Mouse (Mus musculus) left cerebral cortex, adult 9 months (tissue): ENCODE measurements at regions not wholly inside any gene's neighbourhood (a gene's known extent, or its start where the extent isn't known, plus 50 kb on each side); places are given as distances from the start of the nearest gene placed in this dataset.

Source experiments
- DNase-seq, 2 experiments: peaks; one replicate each; pipeline ENCODE4 v3.0.0; 2022; ENCODE audit warnings: low spot score in 2 of 2

- no peak for DNase-seq
Observed at GRCm38 (mm10) chr6:100517662-100518061, 153.3 kb downstream of the Shq1 start.

GRCm38 (mm10) chr6:100512676-100513075, 158.3 kb downstream of the Shq1 start:
- DNase-seq = peak in 1 of 2 experiments; percentile 14

- no peak for DNase-seq
Observed at GRCm38 (mm10) chr6:100510676-100511075, 160.3 kb downstream of the Shq1 start.

GRCm38 (mm10) chr6:100505506-100506247, 165.3 kb downstream of the Shq1 start:
- DNase-seq = no peak

GRCm38 (mm10) chr6:100502961-100503782, 167.8 kb downstream of the Shq1 start:
- peak in 1 of 2 experiments; percentile 56 for DNase-seq

GRCm38 (mm10) chr6:100502139-100502538, 168.8 kb downstream of the Shq1 start:
- no peak for DNase-seq

GRCm38 (mm10) chr6:100500741-100501140, 170.2 kb downstream of the Shq1 start:
- no peak for DNase-seq

- no peak for DNase-seq
Observed at GRCm38 (mm10) chr6:100500060-100500459, 170.9 kb downstream of the Shq1 start.

- DNase-seq = no peak
Observed at GRCm38 (mm10) chr6:100498861-100499271, 172.1 kb downstream of the Shq1 start.

GRCm38 (mm10) chr6:100498126-100498525, 172.8 kb downstream of the Shq1 start:
- DNase-seq = no peak

- DNase-seq = no peak
Observed at GRCm38 (mm10) chr6:100496135-100496534, 174.8 kb downstream of the Shq1 start.

GRCm38 (mm10) chr6:100495131-100495530, 175.8 kb downstream of the Shq1 start:
- DNase-seq = peak in 1 of 2 experiments; percentile 55

- no peak for DNase-seq
Observed at GRCm38 (mm10) chr6:100493558-100493957, 177.4 kb downstream of the Shq1 start.

GRCm38 (mm10) chr6:100491811-100492210, 179.1 kb downstream of the Shq1 start:
- DNase-seq = no peak

GRCm38 (mm10) chr6:100490920-100491712, 179.8 kb downstream of the Shq1 start:
- no peak for DNase-seq

GRCm38 (mm10) chr6:100483836-100484235, 187.1 kb downstream of the Shq1 start:
- no peak for DNase-seq

GRCm38 (mm10) chr6:100483084-100483810, 187.7 kb downstream of the Shq1 start:
- DNase-seq = peak in 1 of 2 experiments; percentile 14

- DNase-seq = no peak
Observed at GRCm38 (mm10) chr6:100482572-100482971, 188.4 kb downstream of the Shq1 start.

GRCm38 (mm10) chr6:100480525-100480924, 190.4 kb downstream of the Shq1 start:
- DNase-seq = no peak

GRCm38 (mm10) chr6:100479881-100480280, 191.1 kb downstream of the Shq1 start:
- no peak for DNase-seq

- DNase-seq = no peak
Observed at GRCm38 (mm10) chr6:100479455-100479854, 191.5 kb downstream of the Shq1 start.
